Mouse (Mus musculus) layer of hippocampus, adult 2 months (tissue): ENCODE measurements around the gene Cd300ld3. TPM values are rescaled to one million over a fixed set of nuclear protein-coding genes. Genes with fewer than 3 reads are reported as not detected.

Source experiments
- DNase-seq, 2 experiments: peaks; one replicate each; pipeline ENCODE4 v3.0.0; 2022; ENCODE audit warnings: low spot score in 2 of 2
- H3K27ac ChIP-seq: fragments of 200-600 bp; 2 replicates; pipeline ENCODE4 v1.8.1; 2022
- H3K4me3 ChIP-seq: fragments of 200-600 bp; 2 replicates; pipeline ENCODE4 v1.8.1; 2022; ENCODE audit warnings: mild to moderate bottlenecking
- CTCF ChIP-seq: fragments of 200-600 bp; conservative IDR thresholded peaks from 2 replicates; pipeline ENCODE4 v1.8.1; 2022; ENCODE audit warnings: antibody characterized with exemption, mild to moderate bottlenecking, moderate library complexity
- total RNA-seq, 2 experiments: library from RNA; stranded (reverse); gene quantifications; 2 replicates each; pipeline ENCODE4 v1.2.3; 2021

Cd300ld3 gene
- total RNA-seq, 2 experiments from 2014 or later = 0.87 TPM; not detected in 1

DNA sequence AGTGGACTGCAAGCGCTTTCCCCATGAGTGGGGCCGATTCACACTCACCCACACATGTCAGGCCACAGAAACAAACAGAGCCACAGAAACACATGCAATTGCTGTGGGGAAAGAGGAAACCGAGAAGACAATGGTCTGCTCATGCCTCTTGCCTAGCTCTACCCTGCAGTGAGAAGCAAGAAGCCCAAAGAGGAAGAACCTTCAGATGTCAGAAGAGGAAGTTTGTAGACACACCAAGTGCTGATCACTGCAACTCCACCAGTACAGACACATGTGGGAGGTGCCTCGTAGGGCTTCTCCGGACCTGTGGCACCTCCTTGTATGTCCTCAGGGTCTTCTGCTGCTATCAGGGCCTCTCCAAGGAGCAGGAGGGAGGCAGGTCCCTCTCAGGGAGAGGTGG lies 44.1 kb downstream of the Cd300ld3 start:
- no peak for TF ChIP-seq CTCF
- no peak for DNase-seq
- H3K4me3 ChIP-seq = no peak overlapping the region
- H3K27ac ChIP-seq = no peak overlapping the region

- TF ChIP-seq CTCF = no peak
- Histone ChIP-seq H3K4me3 (no peak within 1 kb of the TSS), H3K27ac (no peak within 1 kb of the TSS)
- no peak for DNase-seq
Measured at GRCm38 (mm10) chr11:115001474-115002040, 46.7 kb downstream of the Cd300ld3 start, which contains the start of gene Cd300c2. TSS of gene Cd300c2 (minus strand) at chr11:115001880.

Other genes starting within 250 kb of the Cd300ld3 start
- gene Gpr142, start 249.5 kb downstream of the Cd300ld3 start, total RNA-seq = not detected
- 1 to 10 TPM; 4.7 to 5.4 TPM for gene Gprc5c, start 197.3 kb downstream of the Cd300ld3 start, total RNA-seq
- gene Cd300a, start 158.4 kb downstream of the Cd300ld3 start, total RNA-seq = under 1 TPM; 0.36 to 0.42 TPM
- gene Cd300lb, start 114.0 kb downstream of the Cd300ld3 start, total RNA-seq = under 1 TPM in 1 of 2 experiments, not detected in 1; 0.12 TPM
- gene Cd300c, start 79.3 kb downstream of the Cd300ld3 start, total RNA-seq = not detected
- not detected for gene Cd300ld, start 58.5 kb downstream of the Cd300ld3 start, total RNA-seq
- 1 to 10 TPM; 4.1 to 4.5 TPM for gene Cd300c2, start 46.5 kb downstream of the Cd300ld3 start, total RNA-seq
- gene Cd300ld2, start 32.2 kb downstream of the Cd300ld3 start, total RNA-seq = not detected
- gene Cd300ld4, start 21.4 kb downstream of the Cd300ld3 start, total RNA-seq = 1 to 10 TPM; 1.0 to 1.7 TPM
- gene Cd300ld5, start 10.6 kb downstream of the Cd300ld3 start, total RNA-seq = 1 to 10 TPM in 1 of 2 experiments, under 1 TPM in 1; 0.87 to 1.0 TPM
- gene Cd300e, start 13.8 kb upstream of the Cd300ld3 start, total RNA-seq = under 1 TPM in 1 of 2 experiments, not detected in 1; 0.18 TPM
- gene Rab37, start 43.0 kb upstream of the Cd300ld3 start, total RNA-seq = 1 to 10 TPM; 3.3 to 3.4 TPM
- gene Cd300lf, start 85.6 kb upstream of the Cd300ld3 start, total RNA-seq = under 1 TPM; 0.38 to 0.49 TPM
- 10 to 100 TPM; 67.3 to 74.6 TPM for gene Slc9a3r1, start 114.9 kb upstream of the Cd300ld3 start, total RNA-seq
- 10 to 100 TPM; 18.1 to 20.1 TPM for gene Tmem104, start 139.1 kb upstream of the Cd300ld3 start, total RNA-seq
- 10 to 100 TPM; 20.5 to 20.6 TPM for gene Nat9, start 139.4 kb upstream of the Cd300ld3 start, total RNA-seq
- 10 to 100 TPM; 47.4 to 47.5 TPM for gene Grin2c, start 218.8 kb upstream of the Cd300ld3 start, total RNA-seq
- 10 to 100 TPM; 22.4 to 22.5 TPM for gene Fdxr, start 228.6 kb upstream of the Cd300ld3 start, total RNA-seq
- gene Fads6, start 249.3 kb upstream of the Cd300ld3 start, total RNA-seq = 10 to 100 TPM; 13.2 to 15.1 TPM